33 mouse cellular contexts compared by ENCODE assay signal in genomic region chrX:100688033-100688370, GRCm38 (mm10). TPM values are rescaled to one million over a fixed set of nuclear protein-coding genes. Genes with fewer than 3 reads are reported as not detected.
DNase-seq lines count a peak whose midpoint lies in the region; ATAC-seq and TF ChIP-seq lines count a peak whose summit lies in the region.
"Had no signal": no experiment of that assay in that cellular context is flagged by ENCODE, and none has a peak within 500 bp of the region (broad histone marks: within the 10 kb centered on the region; RNA-seq: fewer than 3 reads in every experiment).

No protein-coding gene starts in this region.

- H3K9ac ChIP-seq in liver, postnatal 0 days (replicated peaks): no peak overlapping the region
- no peak overlapping the region for H3K9ac ChIP-seq in liver, embryonic 12.5 days
- H3K9ac ChIP-seq: embryonic facial prominence, embryonic 12.5 days; embryonic facial prominence, embryonic 15.5 days; forebrain, embryonic 13.5 days; heart, embryonic 13.5 days; hindbrain, embryonic 14.5 days had no signal

- no peak for TF ChIP-seq EP300 in liver, postnatal 0 days (IDR thresholded peaks at IDR 0.05; ENCODE audit: low read depth)

- no peaks in the 10 kb centered on the region for H3K9me3 ChIP-seq in liver, postnatal 0 days (ENCODE audit: low read length)
- H3K9me3 ChIP-seq in liver, embryonic 12.5 days (replicated peaks): no peaks in the 10 kb centered on the region
- H3K9me3 ChIP-seq: embryonic facial prominence, embryonic 12.5 days; embryonic facial prominence, embryonic 15.5 days; forebrain, embryonic 10.5 days; forebrain, embryonic 13.5 days; G1E; heart, embryonic 10.5 days; heart, embryonic 13.5 days had no signal

- DNase-seq in liver, postnatal 0 days: no peak
- DNase-seq in 3T3-L1 (ENCODE audit: low read depth, low spot score) (peak; percentile 76), NIH3T3 (ENCODE audit: low read depth) (peak; percentile 66)
- DNase-seq in retina, embryonic 14.5 days (ENCODE audit: low spot score): peak; percentile 4
- no peak for DNase-seq in right cerebral cortex, postnatal 25 days
- DNase-seq in adrenal gland, postnatal 25 days: no peak
- no peak for DNase-seq in adrenal gland, adult 8-10 months
- DNase-seq: cerebellum, adult 11 months; cerebellum, adult 2 months; cerebellum, adult 9-11 months; cerebellum, postnatal 25 days; gastrocnemius, postnatal 10 days; gastrocnemius, postnatal 36 days; heart, adult 2 months; heart, postnatal 14 days had no signal

- no peaks in the 10 kb centered on the region for H3K4me1 ChIP-seq in liver, postnatal 0 days (ENCODE audit: insufficient read depth)
- H3K4me1 ChIP-seq in liver, embryonic 12.5 days: no peaks in the 10 kb centered on the region
- H3K4me1 ChIP-seq: embryonic facial prominence, embryonic 12.5 days; embryonic facial prominence, embryonic 15.5 days; forebrain, embryonic 10.5 days; forebrain, embryonic 13.5 days; heart, embryonic 10.5 days; heart, embryonic 13.5 days had no signal

- no peak overlapping the region for H3K4me2 ChIP-seq in liver, postnatal 0 days (ENCODE audit: low read depth, low read length)
- no peak overlapping the region for H3K4me2 ChIP-seq in liver, embryonic 12.5 days
- H3K4me2 ChIP-seq: embryonic facial prominence, embryonic 12.5 days; embryonic facial prominence, embryonic 15.5 days; forebrain, embryonic 13.5 days; heart, embryonic 13.5 days; hindbrain, embryonic 14.5 days had no signal

- peak overlapping the region; percentile 34 for H3K27ac ChIP-seq in liver, postnatal 0 days (ENCODE audit: low read depth)
- H3K27ac ChIP-seq in liver, embryonic 12.5 days: no peak overlapping the region
- H3K27ac ChIP-seq: embryonic facial prominence, embryonic 12.5 days; embryonic facial prominence, embryonic 15.5 days; forebrain, embryonic 10.5 days; forebrain, embryonic 13.5 days; heart, adult 2 months; heart, embryonic 10.5 days; heart, embryonic 13.5 days; hindbrain, embryonic 14.5 days; hindbrain, postnatal 0 days had no signal

- H3K4me3 ChIP-seq in liver, postnatal 0 days (ENCODE audit: low read depth, low read length): no peak overlapping the region
- no peak overlapping the region for H3K4me3 ChIP-seq in liver, embryonic 12.5 days
- H3K4me3 ChIP-seq: embryonic facial prominence, embryonic 12.5 days; embryonic facial prominence, embryonic 15.5 days; erythroblast, embryonic 14.5 days; forebrain, embryonic 10.5 days; forebrain, embryonic 13.5 days; heart, adult 2 months; heart, embryonic 10.5 days; heart, embryonic 13.5 days had no signal

- ATAC-seq in liver, postnatal 0 days: no peak
- ATAC-seq in liver, embryonic 12.5 days: no peak
- ATAC-seq: activated CD4-positive, CD25-positive, alpha-beta regulatory T cell, adult 4 months; forebrain, embryonic 13.5 days; forebrain, embryonic 16.5 days; hindbrain, postnatal 0 days; inflammation-experienced regulatory T-cells, adult 6 months had no signal

- H3K27me3 ChIP-seq in liver, postnatal 0 days (ENCODE audit: insufficient read depth, low read length): no peaks in the 10 kb centered on the region
- H3K27me3 ChIP-seq in liver, embryonic 12.5 days (replicated peaks): 0 out of 2 replicates have a peak, but pooled peaks cover 3% of the 10 kb centered on the region
- H3K27me3 ChIP-seq: CH12.LX; embryonic facial prominence, embryonic 15.5 days; forebrain, embryonic 13.5 days had no signal

- H3K36me3 ChIP-seq in liver, postnatal 0 days (replicated peaks; ENCODE audit: insufficient read depth, low read length): peaks cover 6% of the 10 kb centered on the region; the same call in 1 of the 2 replicates
- peaks cover 66% of the 10 kb centered on the region for H3K36me3 ChIP-seq in liver, embryonic 12.5 days
- H3K36me3 ChIP-seq: embryonic facial prominence, embryonic 12.5 days; embryonic facial prominence, embryonic 15.5 days had no signal

- 86% methylated on average over 5 of the region's 5 CpGs for WGBS in liver, postnatal 0 days (ENCODE audit: insufficient replicate concordance)
- 86% methylated on average over 5 of the region's 5 CpGs for WGBS in liver, embryonic 12.5 days (ENCODE audit: insufficient replicate concordance)

- no peak for TF ChIP-seq CTCF in liver, postnatal 0 days (IDR thresholded peaks at IDR 0.05; ENCODE audit: low read depth)

RNA-seq across cellular contexts. Expression of gene Gdpd2, which starts 41.7 kb away (rescaled TPM):
- polyA plus RNA-seq in liver, postnatal 0 days (2015; fragmentation: Nextera tagmentation; extraction: Ambion mirVana): 0.04 TPM in 1 of 2 replicates, not detected in the other
- polyA plus RNA-seq in liver, embryonic 12.5 days (2016; fragmentation: Nextera tagmentation; extraction: Ambion mirVana): 0.08 and 0.39 TPM in 2 replicates
- total RNA-seq in adrenal gland, postnatal 25 days (2021): 0.58 TPM in 1 of 2 replicates, not detected in the other
- under 1 TPM in 2 of 4 experiments, not detected in 2; 0.15 to 0.24 TPM for total RNA-seq in adrenal gland, adult 8-10 months (2022)
- total RNA-seq: CH12.LX; common myeloid progenitor, adult 5-6 weeks; gastrocnemius, adult 18-20 months; gastrocnemius, postnatal 36 days; granulocyte monocyte progenitor cell, adult 5-6 weeks; heart, adult 2 months had no signal
- polyA plus RNA-seq: activated CD4-positive, CD25-positive, alpha-beta regulatory T cell, adult 4 months; erythroblast, embryonic 14.5 days; G1E; inflammation-experienced regulatory T-cells, adult 6 months had no signal

Comparison
In these comparisons a context has a peak if more than half of its experiments do, and no peak if none do; other contexts are left out.
1. DNase-seq: peak in 3T3-L1 (single experiment), NIH3T3 (single experiment) and retina, embryonic 14.5 days (single experiment); none in liver, postnatal 0 days (single experiment), right cerebral cortex, postnatal 25 days (single experiment), adrenal gland, postnatal 25 days (single experiment) and adrenal gland, adult 8-10 months (single experiment).